Mouse (Mus musculus): Measurements from ENCODE around the gene Gm17662. TPM values are rescaled to one million over a fixed set of nuclear protein-coding genes. Genes with fewer than 3 reads are reported as not detected.

The Gm17662 gene
- total RNA-seq (2023): not detected

DNA sequence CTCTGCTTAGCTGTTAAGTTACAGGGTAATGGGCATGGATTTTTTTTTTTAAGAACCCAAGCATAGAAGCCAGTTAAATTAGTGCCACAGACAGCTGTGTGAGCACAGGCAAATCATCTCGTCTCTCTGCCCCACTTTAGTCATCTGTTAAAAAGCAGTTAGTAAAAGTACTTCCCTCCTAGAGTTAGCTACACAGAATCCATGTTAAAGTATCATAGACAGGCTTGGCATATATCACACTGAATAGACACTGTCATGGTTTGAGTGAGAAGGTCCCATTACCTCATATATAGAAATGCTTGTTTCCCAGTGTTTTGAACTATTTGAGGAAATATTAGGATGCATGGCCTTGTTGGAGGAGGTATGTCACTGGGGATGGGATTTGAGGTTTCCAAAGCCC lies at the start of gene Gm17662:
Gene Gm17662 (plus strand): TSS at position 301 of the 400 bp plus-strand sequence.

DNA sequence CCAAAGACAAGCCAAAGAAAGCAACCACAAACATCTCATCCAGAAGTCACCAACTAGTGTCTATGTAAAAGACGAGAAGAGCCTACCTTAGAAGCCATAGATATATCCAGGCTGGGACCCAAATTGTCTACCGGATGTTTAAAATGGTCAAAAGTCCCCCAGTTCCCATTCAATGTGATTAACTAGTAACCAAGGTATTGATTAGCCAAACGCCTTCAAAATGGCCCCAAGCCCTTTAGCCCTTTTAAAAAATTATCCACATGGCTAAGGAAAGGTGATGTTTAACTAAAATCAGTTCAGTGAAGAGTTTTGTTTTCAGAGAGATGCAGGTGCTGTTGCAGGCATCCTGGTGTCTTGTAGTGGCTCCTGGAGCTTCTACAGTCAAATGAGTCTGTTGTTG lies 19.2 kb downstream of the Gm17662 start, which contains the start of gene C8a:
Gene C8a (minus strand): TSS at position 76 of the 400 bp plus-strand sequence.

Other genes starting within 250 kb of the Gm17662 start
- not detected for gene C8b, start 91.0 kb upstream of the Gm17662 start, total RNA-seq (2023)
- not detected for gene C8a, start 19.1 kb downstream of the Gm17662 start, total RNA-seq (2023)
- not detected for gene Fyb2, start 56.1 kb downstream of the Gm17662 start, total RNA-seq (2023)